Mouse (Mus musculus): ENCODE measurements around the gene Poll. TPM values are rescaled to one million over a fixed set of nuclear protein-coding genes. Genes with fewer than 3 reads are reported as not detected.

The Poll gene
- total and polyA plus RNA-seq, 3 experiments: 16.5 to 24.6 (median 18.9) TPM

DNA sequence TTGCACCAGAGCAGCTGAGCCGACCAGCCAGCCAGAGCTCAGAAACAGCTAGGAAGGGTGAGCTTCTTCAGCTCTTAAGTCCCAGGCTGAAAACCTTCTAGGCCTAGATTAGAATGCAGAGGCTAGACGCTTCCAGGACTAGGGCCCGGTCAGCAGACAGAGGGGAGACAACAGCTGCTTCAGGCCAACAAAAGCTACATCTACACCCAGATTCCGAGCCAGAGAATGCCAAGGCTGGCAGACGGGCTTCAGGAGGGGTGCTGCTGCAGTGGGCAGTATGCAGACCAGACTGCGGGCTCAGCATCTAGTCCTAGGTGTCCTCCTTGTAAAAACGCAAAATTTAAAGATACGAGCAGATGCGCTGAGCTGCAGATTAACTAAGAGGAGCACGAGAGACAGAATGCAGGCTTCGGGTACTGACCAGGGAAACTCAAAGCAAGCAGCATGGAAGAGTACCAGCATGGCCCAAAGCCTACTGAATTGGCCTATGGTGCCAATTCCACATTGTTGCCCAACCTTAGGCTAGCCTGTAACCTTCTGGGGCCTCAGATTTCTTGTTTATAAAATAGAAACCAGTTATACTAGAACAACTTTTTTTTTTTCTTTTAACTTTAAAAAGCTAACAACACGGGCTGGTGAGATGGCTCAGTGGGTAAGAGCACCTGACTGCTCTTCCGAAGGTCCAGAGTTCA lies 48.5 kb upstream of the Poll start:
- Histone ChIP-seq H3K9me3 (replicated peaks; ENCODE audit: low read length) (no peaks in the 10 kb centered on the region), H3K4me2 (ENCODE audit: insufficient read depth, low read depth, poor library complexity, severe bottlenecking) (no peak overlapping the region), H3K4me3 (replicated peaks in 1 of 3; ENCODE audit: low read depth in 2 of 3, low read length in 2 of 3, poor library complexity in 1 of 3) (no peak overlapping the region), H3K36me3 (replicated peaks in 1 of 2; ENCODE audit: control insufficient read depth in 1 of 2, insufficient read depth in 1 of 2, low read length in 1 of 2) (peaks cover 0 to 9% of the 10 kb centered on the region in 2 experiments), H3K9ac (ENCODE audit: insufficient read depth, low read depth) (no peak overlapping the region), H3K79me2 (replicated peaks; ENCODE audit: control insufficient read depth, extremely low read depth, insufficient read depth, poor library complexity, severe bottlenecking) (no peaks in the 10 kb centered on the region), H3K27ac (ENCODE audit: insufficient read depth, low read depth) (no peak overlapping the region), H3K4me1 (ENCODE audit: control insufficient read depth in 1 of 2, insufficient read depth in 2 of 2) (peaks cover 0 to 7% of the 10 kb centered on the region in 2 experiments; a peak in 1 of 4 replicates), H3K27me3 (replicated peaks) (no peaks in the 10 kb centered on the region)
- in situ Hi-C loops (cut with MboI; ENCODE audit: low pct_ligation_motif_present, low pct_unique_long_range_greater_than_20kb, low sequenced_read_pairs) (no loop called here), dilution Hi-C loops (cut with MboI; ENCODE audit: extremely low pct_ligation_motif_present, extremely low pct_unique_long_range_greater_than_20kb, low sequenced_read_pairs) (no loop called here)
- no peak for DNase-seq (ENCODE audit: extremely low read depth)
- TF ChIP-seq NELFE (IDR thresholded peaks at IDR 0.05; ENCODE audit: low read depth, low read length) (no peak), PAX5 (IDR thresholded peaks at IDR 0.05; ENCODE audit: low read length) (no peak)

- Histone ChIP-seq H3K36me3 (replicated peaks in 1 of 2; ENCODE audit: control insufficient read depth in 1 of 2, insufficient read depth in 1 of 2, low read length in 1 of 2) (peaks cover 0 to 7% of the 10 kb centered on the region in 2 experiments), H3K27me3 (replicated peaks) (no peaks in the 10 kb centered on the region), H3K4me2 (ENCODE audit: insufficient read depth, low read depth, poor library complexity, severe bottlenecking) (no peak overlapping the region), H3K9me3 (replicated peaks; ENCODE audit: low read length) (no peaks in the 10 kb centered on the region), H3K79me2 (replicated peaks; ENCODE audit: control insufficient read depth, extremely low read depth, insufficient read depth, poor library complexity, severe bottlenecking) (no peaks in the 10 kb centered on the region), H3K4me1 (ENCODE audit: control insufficient read depth in 1 of 2, insufficient read depth in 2 of 2) (no peaks in the 10 kb centered on the region), H3K27ac (ENCODE audit: insufficient read depth, low read depth) (no peak overlapping the region), H3K4me3 (replicated peaks in 1 of 3; ENCODE audit: low read depth in 2 of 3, low read length in 2 of 3, poor library complexity in 1 of 3) (no peak overlapping the region), H3K9ac (ENCODE audit: insufficient read depth, low read depth) (no peak overlapping the region)
- TF ChIP-seq IRF4 (IDR thresholded peaks at IDR 0.05; ENCODE audit: low read depth, low read length): no peak
- no peak for TF ChIP-seq RCOR1 (conservative IDR thresholded peaks at IDR 0.05; ENCODE audit: low read depth, low read length)
- TF ChIP-seq TBP (conservative IDR thresholded peaks at IDR 0.05; ENCODE audit: low read depth, low read length): no peak
- no peak for TF ChIP-seq MYC (IDR thresholded peaks at IDR 0.05; ENCODE audit: low read depth, low read length)
- no peak for TF ChIP-seq MXI1 (IDR thresholded peaks at IDR 0.05; ENCODE audit: low read depth, low read length)
- TF ChIP-seq KAT2A (IDR thresholded peaks at IDR 0.05; ENCODE audit: insufficient replicate concordance, low read length): no peak
- TF ChIP-seq MAZ (IDR thresholded peaks at IDR 0.05; ENCODE audit: low read depth, low read length): no peak
- no peak for TF ChIP-seq SIN3A (IDR thresholded peaks at IDR 0.05; ENCODE audit: low read length)
- in situ Hi-C loops (cut with MboI; ENCODE audit: low pct_ligation_motif_present, low pct_unique_long_range_greater_than_20kb, low sequenced_read_pairs) (no loop called here), dilution Hi-C loops (cut with MboI; ENCODE audit: extremely low pct_ligation_motif_present, extremely low pct_unique_long_range_greater_than_20kb, low sequenced_read_pairs) (no loop called here)
- DNase-seq (ENCODE audit: extremely low read depth): no peak
These were observed 47.1 kb upstream of the Poll start for GRCm38 (mm10) chr19:45607479-45607878.

DNA sequence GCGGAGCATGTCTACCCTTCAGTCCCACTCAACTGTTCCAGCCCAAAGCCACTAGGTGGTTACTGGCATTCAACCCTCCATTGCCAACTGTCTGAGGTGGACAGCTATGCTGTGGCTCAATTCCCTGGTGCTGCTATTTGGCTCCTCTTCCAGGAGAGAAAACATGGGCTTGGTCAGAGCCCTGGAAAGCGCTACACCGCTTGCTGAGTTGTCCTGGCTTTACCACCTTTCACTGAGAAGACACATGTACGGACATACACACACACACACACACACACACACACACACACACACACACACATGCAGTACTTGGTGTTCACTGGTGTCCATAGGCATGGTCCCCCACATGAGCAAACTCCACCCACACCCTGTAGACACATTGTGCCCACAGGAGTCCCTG lies 46.4 kb upstream of the Poll start:
- no peak overlapping the region for H3K27ac ChIP-seq (ENCODE audit: insufficient read depth, low read depth)
- no peaks in the 10 kb centered on the region for H3K79me2 ChIP-seq (replicated peaks; ENCODE audit: control insufficient read depth, extremely low read depth, insufficient read depth, poor library complexity, severe bottlenecking)
- no peaks in the 10 kb centered on the region for H3K27me3 ChIP-seq (replicated peaks)
- TF ChIP-seq GABPA (IDR thresholded peaks at IDR 0.05; ENCODE audit: insufficient replicate concordance, low read depth, low read length) (no peak), UBTF (IDR thresholded peaks at IDR 0.05; ENCODE audit: low read depth, low read length) (no peak), HCFC1 (IDR thresholded peaks at IDR 0.05; ENCODE audit: low read depth, low read length) (no peak), ZMIZ1 (IDR thresholded peaks at IDR 0.05; ENCODE audit: low read depth, low read length) (no peak), IRF4 (IDR thresholded peaks at IDR 0.05; ENCODE audit: low read depth, low read length) (no peak), MAZ (IDR thresholded peaks at IDR 0.05; ENCODE audit: low read depth, low read length) (no peak), CTCF (conservative IDR thresholded peaks at IDR 0.05 in 1 of 2, IDR thresholded peaks at IDR 0.05 in 1 of 2; ENCODE audit: low read depth in 2 of 2, low read length in 2 of 2) (no peak), TCF12 (IDR thresholded peaks at IDR 0.05; ENCODE audit: low read depth, low read length) (no peak), CHD1 (IDR thresholded peaks at IDR 0.05; ENCODE audit: low read depth, low read length) (no peak)
- dilution Hi-C loops (cut with MboI; ENCODE audit: extremely low pct_ligation_motif_present, extremely low pct_unique_long_range_greater_than_20kb, low sequenced_read_pairs) (no loop called here), in situ Hi-C loops (cut with MboI; ENCODE audit: low pct_ligation_motif_present, low pct_unique_long_range_greater_than_20kb, low sequenced_read_pairs) (no loop called here)
- no peak overlapping the region for H3K4me3 ChIP-seq (replicated peaks in 1 of 3; ENCODE audit: low read depth in 2 of 3, low read length in 2 of 3, poor library complexity in 1 of 3)
- H3K9ac ChIP-seq (ENCODE audit: insufficient read depth, low read depth): no peak overlapping the region
- no peaks in the 10 kb centered on the region for H3K4me1 ChIP-seq (ENCODE audit: control insufficient read depth in 1 of 2, insufficient read depth in 2 of 2)
- DNase-seq (ENCODE audit: extremely low read depth): no peak
- no peak overlapping the region for H3K4me2 ChIP-seq (ENCODE audit: insufficient read depth, low read depth, poor library complexity, severe bottlenecking)
- no peaks in the 10 kb centered on the region for H3K9me3 ChIP-seq (replicated peaks; ENCODE audit: low read length)
- H3K36me3 ChIP-seq (replicated peaks in 1 of 2; ENCODE audit: control insufficient read depth in 1 of 2, insufficient read depth in 1 of 2, low read length in 1 of 2): peaks cover 0 to 12% of the 10 kb centered on the region in 2 experiments
